Mouse (Mus musculus) Patski (cell line): ENCODE measurements around the gene Syvn1. TPM values are rescaled to one million over a fixed set of nuclear protein-coding genes. Genes with fewer than 3 reads are reported as not detected.

ENCODE experiments used
- ATAC-seq: fragments of 100-300 bp; one replicate; pipeline ENCODE4 v1.8.0; 2021
- CTCF ChIA-PET: fragments of 350-600 bp; sonication (Branson Sonifier 250); formaldehyde crosslinking; loops from one replicate; lab custom pipeline; 2022; ENCODE audit warnings: inconsistent platforms; lab: Charles Lee
- POLR2A ChIA-PET: fragments of 350-600 bp; sonication (Branson Sonifier 250); formaldehyde crosslinking; loops from one replicate; lab custom pipeline; 2022; ENCODE audit warnings: antibody characterized with exemption, inconsistent platforms; lab: Charles Lee
- DNase-seq: peaks from one replicate; pipeline ENCODE4 v3.0.0-alpha.2; 2011; ENCODE audit warnings: low read depth, low spot score
- H3K27me3 ChIP-seq: fragments of 371-371 bp; one replicate; pipeline ENCODE4 v1.5.1; 2021
- CTCF ChIP-seq: fragments of 100-300 bp; IDR thresholded peaks from one replicate; pipeline ENCODE4 v1.5.1; 2021
- in situ Hi-C: fragments of 300-500 bp; cut with MboI; formaldehyde crosslinking; loops from 3 replicates; pipeline ENCODE4 v1.11.1; 2018; ENCODE audit warnings: low pct_unique_long_range_greater_than_20kb, mixed read lengths
- polyA plus RNA-seq: library from polyadenylated mRNA; unstranded; gene quantifications from one replicate; pipeline ENCODE4 v1.2.3, GENCODE M21; 2021

Gene Syvn1
- polyA plus RNA-seq: 55.2 TPM

GRCm38 (mm10) chr19:6046294-6047153, at the start of gene Syvn1:
Gene Syvn1 (plus strand): TSS chr19:6046576.
- no peaks in the 10 kb centered on the region for H3K27me3 ChIP-seq
- DNase-seq (peak; percentile 96), ATAC-seq (peak; percentile 86)
- CTCF ChIA-PET: interaction anchor here (1.1 to 3.4 kb wide), 3 partner anchors 8 to 81 kb away, joined by 3 to 13 read pairs (median 5); partner anchors contain the start of gene Pola2
- in situ Hi-C loops: no loop called here
- POLR2A ChIA-PET: interaction anchor here (0.6 to 1.8 kb wide), 11 partner anchors 9 to 223 kb away, joined by 3 to 15 read pairs (median 4); partner anchors contain the start of genes Capn1, Fau, Mrpl49 and Pola2
- no peak for TF ChIP-seq CTCF

- no peak for ATAC-seq
- POLR2A ChIA-PET: interaction anchor here (0.6 kb wide), 1 partner anchor 77 kb away, joined by 3 read pairs; no protein-coding TSS in a partner anchor
- no peak for TF ChIP-seq CTCF
- CTCF ChIA-PET: interaction anchor here (0.8 to 3.1 kb wide), 4 partner anchors 10 to 43 kb away, joined by 3 to 11 read pairs (median 4); no protein-coding TSS in a partner anchor
- no peaks in the 10 kb centered on the region for H3K27me3 ChIP-seq
- in situ Hi-C loops: no loop called here
- no peak for DNase-seq
Measured at GRCm38 (mm10) chr19:5998180-5998579, 48.2 kb upstream of the Syvn1 start.

- no peak for TF ChIP-seq CTCF
- no peak for DNase-seq
- no peak for ATAC-seq
- in situ Hi-C loops: no loop called here
- no peaks in the 10 kb centered on the region for H3K27me3 ChIP-seq
- ChIA-PET POLR2A (no interaction called here), CTCF (interaction anchor here (1.0 to 3.1 kb wide), 5 partner anchors 11 to 34 kb away, joined by 3 to 11 read pairs (median 4); partner anchors contain the start of gene Capn1)
Measured at GRCm38 (mm10) chr19:5999969-6000368, 46.4 kb upstream of the Syvn1 start.

DNA sequence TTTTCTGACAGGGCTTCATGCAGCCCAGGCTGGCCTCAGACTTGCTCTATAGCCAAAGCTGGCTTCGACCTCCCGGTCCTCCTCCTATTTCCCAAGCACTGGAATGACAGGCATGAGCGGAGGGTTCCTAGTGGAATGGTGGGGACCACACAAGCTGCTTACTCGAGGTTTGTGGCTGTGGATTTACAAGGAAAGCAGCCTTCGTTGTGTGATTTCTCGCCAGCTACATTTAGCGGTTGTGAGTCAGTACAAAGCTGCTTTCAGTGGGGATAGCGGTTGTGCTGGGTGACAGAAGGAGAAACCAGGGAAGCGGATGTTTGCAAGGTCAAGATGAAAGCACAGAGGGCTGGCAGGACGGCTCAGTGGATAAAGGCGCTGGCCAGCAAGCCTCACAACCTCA, 40.8 kb upstream of the Syvn1 start:
- DNase-seq (no peak), ATAC-seq (no peak)
- ChIA-PET POLR2A (no interaction called here), CTCF (interaction anchor here (0.9 to 1.1 kb wide), 2 partner anchors 9 to 41 kb away, joined by 3 read pairs; partner anchors contain the start of gene Pola2)
- no peak for TF ChIP-seq CTCF
- in situ Hi-C loops: no loop called here
- H3K27me3 ChIP-seq: no peaks in the 10 kb centered on the region

DNA sequence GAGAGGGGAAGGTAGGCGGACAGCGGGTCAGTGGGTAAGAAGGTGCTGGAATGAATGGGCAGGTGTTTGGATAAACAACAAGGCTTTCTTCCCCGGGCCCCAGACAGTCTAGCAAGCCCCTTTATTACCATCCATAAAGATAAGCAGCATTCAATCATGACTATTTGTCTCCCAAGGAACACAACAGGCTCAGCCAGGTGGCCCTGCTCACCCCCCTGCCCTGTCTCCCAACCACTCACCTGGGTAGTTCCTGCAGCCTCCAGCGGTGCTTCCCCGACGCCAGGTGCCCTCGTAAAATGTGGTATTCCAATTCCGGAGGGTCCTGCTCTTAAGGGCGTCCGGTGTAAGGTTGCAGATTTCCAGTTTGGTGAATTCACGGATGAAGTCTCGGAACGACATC, 39.4 kb upstream of the Syvn1 start:
- no peaks in the 10 kb centered on the region for H3K27me3 ChIP-seq
- CTCF ChIA-PET: interaction anchor here (1.2 kb wide), 1 partner anchor 11 kb away, joined by 6 read pairs; no protein-coding TSS in a partner anchor
- in situ Hi-C loops: no loop called here
- POLR2A ChIA-PET: interaction anchor here (0.6 kb wide), 1 partner anchor 41 kb away, joined by 5 read pairs; no protein-coding TSS in a partner anchor
- ATAC-seq (no peak), DNase-seq (no peak)
- no peak for TF ChIP-seq CTCF

DNA sequence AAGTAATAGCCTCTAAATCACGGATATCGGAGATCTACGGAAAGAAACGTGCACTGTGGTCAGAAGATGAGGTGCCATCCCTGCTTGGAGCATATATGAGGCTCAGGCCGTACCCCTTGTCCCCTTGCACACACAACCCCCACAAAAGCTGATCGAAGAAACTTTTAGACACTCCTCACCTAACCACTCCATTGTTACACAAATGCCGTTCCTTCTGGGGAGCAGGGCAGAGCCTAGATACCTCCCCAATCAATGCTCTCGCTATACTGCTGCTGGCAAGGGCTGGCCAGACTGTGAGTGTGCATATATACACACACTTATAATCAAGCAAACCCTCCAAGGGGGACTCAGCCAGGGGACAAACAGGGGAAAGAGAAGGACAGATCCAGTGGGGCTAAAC, 37.2 kb upstream of the Syvn1 start:
- DNase-seq (no peak), ATAC-seq (no peak)
- CTCF ChIA-PET: no interaction called here
- in situ Hi-C loops: no loop called here
- POLR2A ChIA-PET: no interaction called here
- no peak for TF ChIP-seq CTCF
- H3K27me3 ChIP-seq: no peaks in the 10 kb centered on the region

- no peaks in the 10 kb centered on the region for H3K27me3 ChIP-seq
- ChIA-PET POLR2A (no interaction called here), CTCF (no interaction called here)
- no peak for TF ChIP-seq CTCF
- no peak for ATAC-seq
- in situ Hi-C loops: no loop called here
- DNase-seq: no peak
Measured at GRCm38 (mm10) chr19:6013691-6014090, 32.7 kb upstream of the Syvn1 start.

GRCm38 (mm10) chr19:6014991-6015510, 31.3 kb upstream of the Syvn1 start:
- ChIA-PET POLR2A (interaction anchor here (0.6 to 2.8 kb wide), 5 partner anchors 22 to 113 kb away, joined by 3 to 12 read pairs (median 4); partner anchors contain the start of genes Pola2, Snx15 and Syvn1), CTCF (interaction anchor here (0.8 to 2.9 kb wide), 12 partner anchors 9 to 92 kb away, joined by 3 to 34 read pairs (median 4); partner anchors contain the start of genes Cdc42ep2 and Pola2)
- ATAC-seq (peak; percentile 45), DNase-seq (no peak)
- no peaks in the 10 kb centered on the region for H3K27me3 ChIP-seq
- TF ChIP-seq CTCF: no peak
- in situ Hi-C loops: loop anchor here (5.0 kb wide), 2 partner anchors 53 to 93 kb away; partner anchors contain the start of genes Cdc42ep2 and Pola2

DNA sequence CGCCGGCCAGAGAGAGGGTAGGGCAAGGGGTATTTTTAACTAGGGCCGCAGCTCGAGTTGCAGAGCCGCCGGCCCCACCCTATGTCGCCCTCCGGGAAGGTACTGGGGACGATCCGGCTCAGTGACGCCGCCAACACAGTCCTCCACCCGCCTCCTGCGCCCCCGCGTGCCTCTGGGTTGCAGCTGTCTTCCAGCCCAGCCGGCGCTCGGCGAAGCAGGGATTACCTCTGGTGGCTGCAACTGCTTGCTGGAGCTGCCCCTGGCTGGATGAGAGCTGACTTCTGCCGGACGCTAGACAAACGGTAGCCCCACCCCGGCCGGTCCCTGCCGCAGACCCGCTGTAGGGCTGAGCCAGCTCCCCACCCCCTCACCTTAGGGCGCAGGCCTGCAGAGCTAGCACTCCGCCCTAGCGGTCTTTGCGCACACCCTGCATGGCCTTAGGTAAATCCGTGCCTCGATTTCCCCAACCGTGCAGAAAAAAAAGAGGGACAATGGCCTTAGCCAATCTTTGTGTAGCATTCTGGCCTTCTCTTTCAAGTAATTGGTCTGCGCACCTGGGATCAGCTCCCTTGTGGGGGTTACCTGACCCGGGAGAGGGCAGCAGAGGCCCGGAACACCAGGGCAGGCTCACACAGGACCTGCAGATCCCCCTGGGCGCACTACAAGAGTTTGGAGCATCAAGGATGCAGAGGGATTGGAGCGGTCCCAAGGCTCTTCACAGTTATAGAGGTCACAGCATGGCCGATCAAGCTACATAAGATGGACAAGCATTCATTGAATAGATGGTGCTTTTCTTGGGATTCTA, 30.7 kb upstream of the Syvn1 start, which contains the start of gene Capn1:
Gene Capn1, minus strand, starts transcription at position 387 of the 805 bp plus-strand sequence.
- TF ChIP-seq CTCF: no peak
- in situ Hi-C loops: loop anchor here (5.0 kb wide), 2 partner anchors 53 to 93 kb away; partner anchors contain the start of genes Cdc42ep2 and Pola2
- ChIA-PET POLR2A (interaction anchor here (0.6 to 2.8 kb wide), 8 partner anchors 19 to 113 kb away, joined by 3 to 12 read pairs (median 4); partner anchors contain the start of genes Pola2, Snx15 and Syvn1), CTCF (interaction anchor here (0.8 to 2.9 kb wide), 13 partner anchors 10 to 92 kb away, joined by 3 to 34 read pairs (median 3); partner anchors contain the start of genes Cdc42ep2 and Pola2)
- ATAC-seq (peak; percentile 51), DNase-seq (peak; percentile 24)
- no peaks in the 10 kb centered on the region for H3K27me3 ChIP-seq
